Mouse (Mus musculus) B cell, adult 67 days (primary cell): ENCODE results near the gene Elk4. TPM values are rescaled to one million over a fixed set of nuclear protein-coding genes. Genes with fewer than 3 reads are reported as not detected.

Experiments
- total RNA-seq, 2 experiments: library from RNA; stranded (reverse); gene quantifications; 4 replicates each; pipeline ENCODE4 v1.2.4; 2023

The Elk4 gene
- total RNA-seq, result 100 to 1,000 TPM; 330 to 333 TPM

DNA sequence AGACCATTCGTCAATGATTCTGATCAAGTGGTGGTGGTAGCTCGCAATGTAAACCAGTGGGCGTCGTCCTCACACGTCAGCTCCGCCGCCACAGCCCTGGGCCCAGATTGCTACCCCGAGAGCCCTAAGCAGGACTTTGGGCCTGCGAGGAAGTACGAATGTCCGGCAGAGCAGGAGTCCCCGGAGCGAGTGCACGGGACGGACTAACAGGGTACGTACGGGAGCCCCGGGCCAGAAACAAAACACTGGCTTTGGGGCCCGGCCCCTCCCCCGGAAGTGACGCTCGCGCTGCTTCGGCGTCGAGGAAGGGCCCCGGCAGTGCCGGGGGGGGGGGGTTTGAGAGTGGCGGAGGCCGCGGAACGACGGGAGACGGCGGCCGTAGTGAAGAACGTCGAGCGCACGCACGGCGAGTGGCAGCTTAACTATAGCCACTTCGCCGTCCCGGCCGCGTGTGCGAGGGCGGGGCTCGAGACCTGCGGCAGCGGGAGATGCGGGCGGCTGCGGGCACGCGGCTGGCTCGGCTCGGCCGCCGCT, at the start of gene Elk4:
Elk4 (plus strand) TSS at position 326 of the 534 bp plus-strand sequence.

DNA sequence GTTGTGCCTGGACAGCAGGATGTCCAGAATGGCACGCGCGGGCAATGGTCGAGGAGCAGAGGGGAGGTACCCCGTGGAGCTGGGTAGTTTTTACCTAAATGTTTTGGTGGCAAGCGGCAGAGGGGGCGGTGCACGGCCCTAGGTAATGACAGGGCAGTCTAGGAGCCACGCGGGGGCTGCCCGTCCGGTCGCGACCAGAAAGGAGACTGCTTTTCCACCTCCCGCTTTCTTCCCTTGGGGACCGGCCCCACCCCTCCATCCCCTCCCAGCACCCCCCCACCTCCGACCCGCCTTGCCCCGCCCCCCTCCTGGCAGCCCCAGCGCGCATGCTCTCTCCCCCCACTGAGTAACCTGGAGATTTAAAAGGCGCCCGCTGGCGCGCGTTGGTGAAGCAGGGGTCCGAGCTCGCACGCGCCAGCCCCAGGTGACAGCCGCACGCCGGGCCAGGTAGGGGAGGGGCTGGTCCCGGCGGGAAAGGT, 44.8 kb upstream of the Elk4 start, which contains the start of gene Slc45a3:
Slc45a3 (plus strand) TSS at position 362 of the 479 bp plus-strand sequence.

DNA sequence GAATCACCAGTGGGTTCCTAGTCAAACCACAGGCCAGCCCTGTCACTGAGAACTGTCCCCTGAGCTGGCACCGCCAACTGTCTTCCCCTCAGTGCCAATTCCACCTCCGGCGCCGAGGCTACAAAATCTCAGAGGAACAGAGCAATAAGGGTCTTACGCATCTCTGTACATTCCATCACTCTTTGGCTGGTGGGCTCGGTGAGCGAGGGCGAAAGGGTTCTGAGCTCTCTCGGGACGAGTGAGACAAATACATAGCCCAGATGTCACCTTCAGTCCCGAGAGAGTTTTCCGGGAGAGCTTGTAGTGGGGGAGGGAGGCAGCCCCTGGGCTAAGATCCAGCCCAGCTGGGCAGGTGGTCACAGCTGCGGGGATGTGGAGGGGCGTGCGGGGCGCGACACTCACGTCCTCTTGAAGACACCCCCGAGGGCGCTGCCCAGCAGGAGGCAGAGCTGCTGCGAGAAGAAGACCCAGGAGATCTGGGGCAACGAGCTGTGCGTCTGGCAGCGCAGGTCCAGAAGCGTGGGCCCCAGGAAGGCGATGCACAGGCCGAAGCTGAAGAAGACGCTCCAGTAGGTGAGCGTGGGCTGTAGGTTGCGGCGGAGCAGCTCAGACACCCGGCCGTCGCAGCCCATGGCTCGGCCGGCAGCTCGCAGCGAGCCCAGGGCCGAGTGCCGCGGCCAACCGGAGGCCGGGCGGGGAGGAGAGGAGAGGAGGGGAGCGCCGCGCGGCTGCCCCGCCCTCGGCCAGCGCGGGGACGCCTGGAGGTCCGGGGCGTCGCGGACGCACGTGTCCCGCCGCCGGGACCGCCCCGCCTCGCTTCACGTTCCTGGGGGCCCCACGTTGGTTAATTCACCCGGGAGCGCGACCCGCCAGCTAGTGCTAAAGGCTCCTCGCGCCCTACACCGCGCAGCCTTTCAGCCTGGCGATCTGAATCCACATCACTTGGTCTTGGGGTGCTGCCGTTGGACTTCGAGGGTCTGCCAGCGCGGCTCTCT, 60.2 kb downstream of the Elk4 start, which contains the start of gene Mfsd4a:
Mfsd4a (minus strand) TSS at position 802 of the 995 bp plus-strand sequence.

Other genes with a start within 250 kb of the Elk4 start
- gene Pm20d1, start 210.2 kb upstream of the Elk4 start, total RNA-seq, result not detected
- 10 to 100 TPM; 49.2 to 54.4 TPM for gene Slc41a1, start 180.1 kb upstream of the Elk4 start, total RNA-seq
- gene Rab29, start 140.4 kb upstream of the Elk4 start, total RNA-seq, result 10 to 100 TPM; 17.4 to 23.4 TPM
- 10 to 100 TPM; 89.1 to 94.5 TPM for gene Nucks1, start 97.1 kb upstream of the Elk4 start, total RNA-seq
- 1 to 10 TPM in 1 of 2 experiments, under 1 TPM in 1; 0.92 to 1.0 TPM for gene Slc45a3, start 44.6 kb upstream of the Elk4 start, total RNA-seq
- under 1 TPM in 1 of 2 experiments, not detected in 1; 0.17 TPM for gene Mfsd4a, start 60.5 kb downstream of the Elk4 start, total RNA-seq
- gene Cdk18, start 132.1 kb downstream of the Elk4 start, total RNA-seq, result under 1 TPM in 1 of 2 experiments, not detected in 1; 0.44 TPM
- gene Lemd1, start 183.8 kb downstream of the Elk4 start, total RNA-seq, result not detected
- not detected for gene AC124108.1, start 183.8 kb downstream of the Elk4 start, total RNA-seq
- not detected for gene Gm10188, start 222.2 kb downstream of the Elk4 start, total RNA-seq